Mouse (Mus musculus): ENCODE measurements at regions not wholly inside any gene's neighbourhood (a gene's known extent, or its start where the extent isn't known, plus 50 kb on each side); places are given as distances from the start of the nearest gene placed in this dataset.
A peak's percentile ranks its signal among the peaks of the same experiment; 100 is the strongest.

- DNase-seq (ENCODE audit: extremely low spot score in 1 of 2, low spot score in 1 of 2) = peak in 1 of 2 experiments; percentile 27
Observed at GRCm38 (mm10) chr6:98767858-98768336, 425.3 kb upstream of the Gm765 start.

GRCm38 (mm10) chr6:98754487-98754886, 411.9 kb upstream of the Gm765 start:
- no peak for DNase-seq (ENCODE audit: extremely low spot score in 1 of 2, low spot score in 1 of 2)

GRCm38 (mm10) chr6:98748618-98749017, 406.1 kb upstream of the Gm765 start:
- no peak for DNase-seq (ENCODE audit: extremely low spot score in 1 of 2, low spot score in 1 of 2)

- DNase-seq (ENCODE audit: extremely low spot score in 1 of 2, low spot score in 1 of 2) = no peak
Observed at GRCm38 (mm10) chr6:98746976-98747375, 404.4 kb upstream of the Gm765 start.

GRCm38 (mm10) chr6:98740447-98740846, 397.9 kb upstream of the Gm765 start:
- DNase-seq (ENCODE audit: extremely low spot score in 1 of 2, low spot score in 1 of 2) = no peak

GRCm38 (mm10) chr6:98731010-98731530, 388.5 kb upstream of the Gm765 start:
- no peak for DNase-seq (ENCODE audit: extremely low spot score in 1 of 2, low spot score in 1 of 2)

- no peak for DNase-seq (ENCODE audit: extremely low spot score in 1 of 2, low spot score in 1 of 2)
Observed at GRCm38 (mm10) chr6:98726605-98727144, 384.1 kb upstream of the Gm765 start.

- DNase-seq (ENCODE audit: extremely low spot score in 1 of 2, low spot score in 1 of 2) = no peak
Observed at GRCm38 (mm10) chr6:98704887-98705622, 362.5 kb upstream of the Gm765 start.

GRCm38 (mm10) chr6:98697571-98697970, 355.0 kb upstream of the Gm765 start:
- DNase-seq (ENCODE audit: extremely low spot score in 1 of 2, low spot score in 1 of 2) = no peak

- DNase-seq (ENCODE audit: extremely low spot score in 1 of 2, low spot score in 1 of 2) = no peak
Observed at GRCm38 (mm10) chr6:98693411-98693810, 350.9 kb upstream of the Gm765 start.

- DNase-seq (ENCODE audit: extremely low spot score in 1 of 2, low spot score in 1 of 2) = no peak
Observed at GRCm38 (mm10) chr6:98690133-98690532, 347.6 kb upstream of the Gm765 start.

GRCm38 (mm10) chr6:98689395-98689794, 346.8 kb upstream of the Gm765 start:
- DNase-seq (ENCODE audit: extremely low spot score in 1 of 2, low spot score in 1 of 2) = no peak

GRCm38 (mm10) chr6:98688624-98689023, 346.1 kb upstream of the Gm765 start:
- DNase-seq (ENCODE audit: extremely low spot score in 1 of 2, low spot score in 1 of 2) = no peak

- DNase-seq (ENCODE audit: extremely low spot score in 1 of 2, low spot score in 1 of 2) = no peak
Observed at GRCm38 (mm10) chr6:98666388-98666989, 323.9 kb upstream of the Gm765 start.

GRCm38 (mm10) chr6:98651827-98652226, 309.3 kb upstream of the Gm765 start:
- no peak for DNase-seq (ENCODE audit: extremely low spot score in 1 of 2, low spot score in 1 of 2)

- no peak for DNase-seq (ENCODE audit: extremely low spot score in 1 of 2, low spot score in 1 of 2)
Observed at GRCm38 (mm10) chr6:98651315-98651714, 308.8 kb upstream of the Gm765 start.

GRCm38 (mm10) chr6:98640316-98640715, 297.8 kb upstream of the Gm765 start:
- DNase-seq (ENCODE audit: extremely low spot score in 1 of 2, low spot score in 1 of 2) = no peak

GRCm38 (mm10) chr6:98635816-98636215, 293.3 kb upstream of the Gm765 start:
- peak; percentile 18 to 67 for DNase-seq (ENCODE audit: extremely low spot score in 1 of 2, low spot score in 1 of 2)

GRCm38 (mm10) chr6:98632278-98633063, 289.9 kb upstream of the Gm765 start:
- peak; percentile 75 to 82 for DNase-seq (ENCODE audit: extremely low spot score in 1 of 2, low spot score in 1 of 2)

GRCm38 (mm10) chr6:98631269-98631668, 288.7 kb upstream of the Gm765 start:
- DNase-seq (ENCODE audit: extremely low spot score in 1 of 2, low spot score in 1 of 2) = no peak

GRCm38 (mm10) chr6:98629646-98630045, 287.1 kb upstream of the Gm765 start:
- DNase-seq (ENCODE audit: extremely low spot score in 1 of 2, low spot score in 1 of 2) = no peak

Measured in frontal cortex, adult 2 months (tissue).